Mouse (Mus musculus): ENCODE data around the gene Olfr608.
"Not testable (repeated sequence)": the region's sequence is repeated elsewhere in the genome, so short reads cannot be mapped to it uniquely, and the experiment has no call there.

Gene Olfr608

DNA sequence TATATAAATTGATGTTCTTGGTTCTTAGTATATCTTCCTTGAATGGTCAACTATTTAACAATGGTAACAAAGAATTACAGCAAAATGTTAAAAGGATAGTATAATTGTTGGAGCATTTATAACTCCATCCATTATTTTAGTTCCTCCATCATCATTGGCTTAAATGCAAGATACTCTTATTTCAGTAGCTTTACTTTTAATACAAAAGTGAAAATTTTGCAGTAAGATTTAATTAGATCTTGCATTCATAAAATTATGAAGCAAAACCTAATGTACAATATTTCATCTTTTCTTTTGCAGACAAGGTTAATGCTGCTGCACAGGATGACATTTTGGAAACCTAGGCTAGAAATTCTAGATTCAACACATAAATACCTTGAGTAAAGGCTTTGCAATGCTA lies at the start of gene Olfr608:
Gene Olfr608 (plus strand): TSS at position 301 of the 400 bp plus-strand sequence.
- no peak for DNase-seq (ENCODE audit: low read depth, low spot score)

DNA sequence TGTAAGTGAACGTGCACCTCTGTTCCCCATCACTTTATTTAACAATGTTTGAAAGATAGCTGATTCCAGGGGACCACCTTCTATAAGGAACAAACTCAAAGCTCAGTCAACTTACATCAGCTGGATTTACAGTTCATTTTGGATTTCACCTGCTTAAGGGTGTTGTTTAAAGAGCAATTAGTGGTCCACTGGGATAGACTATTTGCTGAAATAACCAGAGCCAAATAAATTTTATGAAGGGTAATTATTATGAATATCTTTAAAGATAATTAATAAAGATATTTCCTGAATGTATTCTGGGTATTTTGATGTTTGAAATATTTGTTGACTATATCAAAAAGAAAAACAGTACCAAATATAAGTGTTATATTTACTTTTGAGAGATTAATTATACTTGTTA lies 24.3 kb upstream of the Olfr608 start, which contains the start of gene Olfr605:
Gene Olfr605 (minus strand): TSS at position 101 of the 400 bp plus-strand sequence.
- no peak for DNase-seq (ENCODE audit: low read depth, low spot score)

DNA sequence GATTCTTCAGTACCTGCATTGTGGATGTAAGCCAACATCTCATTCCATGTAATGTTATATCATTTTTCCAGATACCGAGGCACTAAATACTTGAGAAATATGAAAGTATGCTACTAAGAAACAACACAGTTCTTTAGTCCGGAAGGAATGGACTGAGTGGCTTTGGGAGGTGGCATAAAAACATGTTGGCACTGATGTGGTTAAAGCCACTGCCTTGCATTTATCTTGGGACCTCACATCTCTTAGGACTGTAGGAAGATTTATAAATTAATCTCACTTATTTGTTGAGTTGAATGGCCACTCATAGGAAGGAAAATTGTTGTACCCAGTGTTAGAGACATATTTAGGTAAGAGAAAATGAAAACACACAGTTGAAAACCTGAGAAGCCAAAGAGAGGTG lies 20.9 kb upstream of the Olfr608 start, which contains the start of gene Olfr606:
Gene Olfr606 (plus strand): TSS at position 301 of the 400 bp plus-strand sequence.
- no peak for DNase-seq (ENCODE audit: low read depth, low spot score)

DNA sequence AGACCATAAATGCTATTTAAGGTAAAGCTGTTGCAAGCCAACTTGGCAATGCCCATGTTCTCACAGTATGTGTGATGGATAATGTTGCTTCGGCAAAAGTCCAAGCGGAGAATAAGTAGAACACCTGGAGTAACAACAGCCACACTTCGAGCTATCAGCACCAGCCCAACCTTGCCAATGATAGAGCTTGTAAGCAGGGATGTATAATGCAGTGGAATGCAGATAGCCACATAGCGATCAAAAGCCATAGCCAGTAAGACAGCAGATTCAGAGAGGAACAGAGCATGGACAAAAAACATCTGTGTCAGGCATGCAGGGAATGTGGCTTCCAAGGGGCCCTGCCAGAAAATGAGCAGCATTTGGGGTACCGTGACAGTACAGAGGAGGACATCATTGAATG lies 9.1 kb upstream of the Olfr608 start:
- no peak for DNase-seq (ENCODE audit: low read depth, low spot score)

DNA sequence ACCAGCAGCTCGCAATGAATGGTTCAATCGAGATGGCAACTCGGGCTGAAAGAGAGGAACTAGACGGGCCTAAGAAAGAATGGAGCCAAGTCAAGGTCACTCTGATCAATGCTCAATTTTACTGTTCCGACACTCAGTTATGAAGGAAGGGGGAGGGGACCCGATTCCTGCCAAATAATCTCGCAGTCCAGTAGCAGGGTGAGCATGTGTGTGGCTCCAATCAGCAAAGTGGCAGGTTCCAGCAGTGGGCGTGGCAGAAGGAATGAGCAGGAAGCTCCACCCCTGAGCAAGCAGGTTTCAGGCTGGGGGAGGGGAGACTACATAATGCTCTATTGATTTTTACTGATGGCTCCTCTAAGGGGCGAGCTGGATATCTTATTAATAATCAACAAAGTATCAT lies 7.4 kb downstream of the Olfr608 start:
- not testable (repeated sequence) for DNase-seq (ENCODE audit: low read depth, low spot score)

DNA sequence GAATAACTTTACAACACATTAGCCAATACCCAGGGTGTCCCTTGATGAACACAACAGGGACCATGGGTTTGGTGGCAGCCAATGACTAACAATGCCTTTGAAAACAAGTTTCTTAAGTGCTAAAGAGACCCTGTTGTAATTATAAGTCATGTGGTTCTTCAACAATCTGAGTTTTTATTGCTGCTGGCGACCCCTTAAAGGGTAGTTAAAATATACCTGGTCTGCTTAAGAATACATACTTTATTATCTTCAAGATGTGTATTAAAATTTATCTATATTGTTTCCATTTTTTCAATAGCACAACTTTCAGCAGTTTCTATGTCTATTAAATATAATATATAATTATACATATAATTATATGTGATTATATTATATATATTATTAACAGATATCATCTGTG lies 28.3 kb downstream of the Olfr608 start, which contains the start of gene Olfr609:
Gene Olfr609 (minus strand): TSS at position 101 of the 400 bp plus-strand sequence.
- DNase-seq (ENCODE audit: low read depth, low spot score): no peak

DNA sequence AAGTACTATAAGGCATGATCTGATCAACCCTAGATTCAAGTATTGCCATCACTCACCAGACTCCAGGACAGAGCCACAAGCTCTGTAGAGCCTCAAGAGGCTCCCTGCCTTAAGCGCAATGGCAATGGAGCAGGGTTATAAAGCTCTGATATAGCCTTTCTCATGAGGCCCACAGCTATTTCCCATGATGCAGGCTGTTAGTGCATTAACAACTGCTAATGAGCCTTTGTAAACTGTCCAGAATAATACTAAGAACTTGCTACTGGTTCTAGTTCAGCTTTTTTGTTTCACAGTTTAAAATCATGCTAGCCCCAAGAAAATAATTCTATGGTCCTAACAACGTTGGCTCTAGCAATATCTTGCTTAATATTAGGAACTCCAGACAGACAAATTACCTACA lies 42.3 kb downstream of the Olfr608 start, which contains the start of gene Olfr610:
Gene Olfr610 (minus strand): TSS at position 101 of the 400 bp plus-strand sequence.
- no peak for DNase-seq (ENCODE audit: low read depth, low spot score)

DNA sequence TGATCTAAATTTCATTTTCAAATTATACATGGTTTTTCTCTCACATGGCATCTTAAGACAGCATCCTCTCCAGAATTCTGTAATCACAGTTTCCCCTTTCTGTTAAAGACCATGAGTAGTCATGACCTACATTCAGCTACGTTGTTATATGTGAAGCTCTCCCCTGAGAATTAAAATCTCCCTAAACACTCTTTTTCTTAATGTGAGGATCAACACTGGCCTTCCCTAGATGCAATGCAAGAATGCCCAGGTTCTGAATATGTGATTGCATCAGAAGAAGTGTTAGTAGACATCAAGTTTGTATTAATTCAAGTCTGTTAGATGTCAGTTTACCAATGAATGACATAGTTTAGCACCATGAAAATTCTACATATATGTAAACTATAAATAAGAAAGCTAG lies 51.1 kb downstream of the Olfr608 start, which contains the start of gene Olfr611:
Gene Olfr611 (minus strand): TSS at position 101 of the 400 bp plus-strand sequence.
- not testable (repeated sequence) for DNase-seq (ENCODE audit: low read depth, low spot score)

Data from c-Kit-negative CD71-positive TER-119-positive erythroid progenitor cells, embryonic 14.5 days (primary cell).